Mouse (Mus musculus) E14TG2a.4 (cell line): ENCODE measurements around the gene Hoxa10.

Experiments used
- CTCF ChIP-seq: conservative IDR thresholded peaks from 2 replicates; pipeline ENCODE4 v1.5.1; 2014; ENCODE audit warnings: low read length
- NANOG ChIP-seq: IDR thresholded peaks from 2 replicates; pipeline ENCODE4 v1.6.1; 2014; ENCODE audit warnings: borderline replicate concordance, low read length, mixed read lengths
- POU5F1 ChIP-seq: IDR thresholded peaks from 2 replicates; pipeline ENCODE4 v1.6.1; 2014; ENCODE audit warnings: low read length, borderline replicate concordance

- TF ChIP-seq CTCF, result no peak
- no peak for TF ChIP-seq NANOG
- TF ChIP-seq POU5F1, result no peak
Measured at GRCm38 (mm10) chr6:52264106-52264790, 23.6 kb upstream of the Hoxa10 start.
